Mouse (Mus musculus): ENCODE data around the gene Ptges3l. TPM values are rescaled to one million over a fixed set of nuclear protein-coding genes. Genes with fewer than 3 reads are reported as not detected.
A peak's percentile ranks its signal among the peaks of the same experiment; 100 is the strongest.
"Not testable (repeated sequence)": the region's sequence is repeated elsewhere in the genome, so short reads cannot be mapped to it uniquely, and the experiment has no call there.

Ptges3l gene
- 2.4 and 3.7 TPM in 2 replicates for polyA plus RNA-seq (2016; fragmentation: Nextera tagmentation; extraction: Ambion mirVana)

- peak within 1 kb of the TSS; percentile 87 for H3K27ac ChIP-seq (replicated peaks)
- peaks cover 17% of the 10 kb centered on the region for H3K36me3 ChIP-seq
- H3K9me3 ChIP-seq (replicated peaks): no peaks in the 10 kb centered on the region
- peak; percentile 97 for DNase-seq (ENCODE audit: low spot score)
- peak within 1 kb of the TSS; percentile 99 for H3K4me3 ChIP-seq
- peaks cover 9% of the 10 kb centered on the region for H3K27me3 ChIP-seq (ENCODE audit: low read depth, poor library complexity, severe bottlenecking)
- peaks cover 32% of the 10 kb centered on the region for H3K4me1 ChIP-seq
- WGBS: under 1% methylated on average over 81 of the region's 81 CpGs
Measured at GRCm38 (mm10) chr11:101424925-101425813, at the start of gene Ptges3l, which contains the start of gene Rundc1. TSS of gene Ptges3l (minus strand) at chr11:101425333. TSS of gene Rundc1 (plus strand) at chr11:101425085.

GRCm38 (mm10) chr11:101474298-101474697 lies 49.2 kb upstream of the Ptges3l start:
- H3K27me3 ChIP-seq (ENCODE audit: low read depth, poor library complexity, severe bottlenecking): peaks cover 9% of the 10 kb centered on the region; the same call in 1 of the 2 replicates
- H3K4me1 ChIP-seq: peaks cover 55% of the 10 kb centered on the region
- no peak overlapping the region for H3K4me3 ChIP-seq
- H3K36me3 ChIP-seq: peaks cover 23% of the 10 kb centered on the region
- no peaks in the 10 kb centered on the region for H3K9me3 ChIP-seq (replicated peaks)
- DNase-seq (ENCODE audit: low spot score): no peak
- H3K27ac ChIP-seq (replicated peaks): 0 out of 2 replicates have a peak overlapping the region, but pooled peaks have one; percentile 6
- WGBS: 86% methylated on average over 5 of the region's 5 CpGs

DNA sequence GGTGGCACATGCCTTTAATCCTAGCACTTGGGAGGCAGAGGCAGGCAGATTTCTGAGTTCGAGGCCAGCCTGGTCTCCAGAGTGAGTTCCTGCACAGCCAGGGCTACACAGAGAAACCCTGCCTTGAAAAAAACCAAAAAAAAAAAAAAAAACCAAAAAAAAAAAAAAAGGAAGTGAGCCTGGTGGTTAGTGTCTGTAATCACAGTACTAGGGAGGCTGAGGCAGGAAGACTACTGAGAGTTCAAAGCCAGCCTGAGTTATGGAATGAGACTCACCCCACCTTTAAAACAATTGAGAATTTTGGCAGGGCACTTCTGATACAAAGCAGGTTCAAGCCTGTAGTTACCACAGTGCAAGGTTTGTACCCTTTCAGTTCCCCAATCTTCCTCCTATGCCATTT lies 48.6 kb upstream of the Ptges3l start:
- not testable (repeated sequence) for H3K4me3 ChIP-seq; H3K9me3 ChIP-seq (replicated peaks); DNase-seq (ENCODE audit: low spot score); H3K27ac ChIP-seq (replicated peaks)
- peaks cover 55% of the 10 kb centered on the region for H3K4me1 ChIP-seq
- H3K27me3 ChIP-seq (ENCODE audit: low read depth, poor library complexity, severe bottlenecking): peaks cover 13% of the 10 kb centered on the region
- WGBS: 79% methylated on average over 1 of the region's 1 CpGs
- H3K36me3 ChIP-seq: peaks cover 23% of the 10 kb centered on the region

- peaks cover 14% of the 10 kb centered on the region for H3K27me3 ChIP-seq (ENCODE audit: low read depth, poor library complexity, severe bottlenecking)
- no peaks in the 10 kb centered on the region for H3K9me3 ChIP-seq (replicated peaks)
- no peak overlapping the region for H3K4me3 ChIP-seq
- H3K36me3 ChIP-seq: peaks cover 23% of the 10 kb centered on the region
- DNase-seq (ENCODE audit: low spot score): no peak
- H3K4me1 ChIP-seq: peaks cover 56% of the 10 kb centered on the region
- 58% methylated on average over 7 of the region's 7 CpGs for WGBS
- H3K27ac ChIP-seq (replicated peaks): no peak overlapping the region
Measured at GRCm38 (mm10) chr11:101472336-101472735, 47.2 kb upstream of the Ptges3l start.

DNA sequence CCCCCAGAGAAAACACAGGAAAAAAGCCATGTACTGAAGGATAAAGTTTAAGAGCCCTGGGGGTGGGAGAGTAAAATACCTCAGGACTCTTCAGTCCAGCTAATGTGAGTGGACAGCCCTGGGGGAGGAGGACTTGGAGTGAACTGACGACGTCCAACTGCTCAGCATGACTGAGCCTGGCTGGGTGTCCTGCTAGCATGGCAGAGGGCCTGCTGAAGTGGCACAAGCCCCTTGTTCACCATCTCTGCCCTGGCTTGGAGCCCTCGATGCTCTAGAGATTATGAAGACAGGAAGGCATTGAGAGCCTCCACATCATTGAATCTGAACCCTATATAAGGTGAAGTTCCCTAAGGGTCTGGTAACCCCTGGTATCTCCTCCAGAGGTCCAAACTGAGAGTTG lies 46.8 kb upstream of the Ptges3l start:
- Histone ChIP-seq H3K27me3 (ENCODE audit: low read depth, poor library complexity, severe bottlenecking) (peaks cover 18% of the 10 kb centered on the region), H3K36me3 (peaks cover 23% of the 10 kb centered on the region), H3K4me1 (peaks cover 54% of the 10 kb centered on the region), H3K9me3 (replicated peaks) (no peaks in the 10 kb centered on the region), H3K27ac (replicated peaks) (no peak overlapping the region), H3K4me3 (no peak overlapping the region)
- DNase-seq (ENCODE audit: low spot score): no peak
- 76% methylated on average over 3 of the region's 3 CpGs for WGBS

DNA sequence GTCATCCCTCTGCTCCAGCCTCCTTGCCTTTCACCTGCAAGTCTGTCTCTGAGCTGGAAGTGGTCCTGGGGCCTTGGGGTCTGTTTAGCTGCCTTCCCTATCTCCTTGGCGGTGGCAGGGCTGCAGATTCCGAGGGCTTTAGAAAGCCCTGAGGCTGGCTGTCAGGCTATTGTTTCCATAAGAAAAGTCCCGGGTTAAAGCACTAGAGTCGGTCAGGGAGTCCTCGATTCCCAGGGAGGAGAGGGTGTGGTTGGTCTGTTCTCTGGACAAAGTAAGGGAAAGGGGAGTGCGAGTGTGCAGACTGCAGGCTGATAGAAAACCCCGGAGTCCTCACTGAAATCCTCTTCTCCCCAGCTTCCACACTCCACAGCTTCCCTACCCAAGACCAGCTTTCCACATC lies 45.1 kb upstream of the Ptges3l start:
- no peak for DNase-seq (ENCODE audit: low spot score)
- Histone ChIP-seq H3K4me3 (peak overlapping the region; percentile 30; the same call in 1 of the 2 replicates), H3K36me3 (peaks cover 23% of the 10 kb centered on the region), H3K27ac (replicated peaks) (peak overlapping the region; percentile 60), H3K9me3 (replicated peaks) (no peaks in the 10 kb centered on the region), H3K27me3 (ENCODE audit: low read depth, poor library complexity, severe bottlenecking) (peaks cover 26% of the 10 kb centered on the region), H3K4me1 (peaks cover 71% of the 10 kb centered on the region)
- 13% methylated on average over 7 of the region's 7 CpGs for WGBS

DNA sequence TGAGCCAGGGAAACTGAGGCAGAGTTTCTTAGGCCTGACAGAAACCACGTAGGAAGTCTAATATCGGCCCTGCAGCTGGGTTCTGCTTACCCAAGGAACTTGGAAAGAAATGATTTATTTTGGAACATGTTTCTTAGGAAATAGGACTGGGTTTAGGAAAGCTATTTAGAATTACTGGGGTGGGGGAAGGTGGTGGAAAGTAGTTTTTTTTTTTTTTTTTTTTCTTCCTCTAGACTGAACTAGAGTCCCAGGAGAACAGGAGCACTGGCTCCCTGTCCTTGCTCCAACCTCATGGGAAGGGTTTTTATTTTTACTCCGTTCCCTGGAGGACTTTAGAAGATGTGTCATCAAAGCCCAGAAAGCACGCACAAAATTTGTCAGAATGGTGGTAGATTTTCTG lies 44.0 kb upstream of the Ptges3l start:
- WGBS: 73% methylated on average over 4 of the region's 4 CpGs
- peak overlapping the region; percentile 79 for H3K4me3 ChIP-seq
- peaks cover 36% of the 10 kb centered on the region for H3K27me3 ChIP-seq (ENCODE audit: low read depth, poor library complexity, severe bottlenecking)
- peaks cover 77% of the 10 kb centered on the region for H3K4me1 ChIP-seq
- H3K27ac ChIP-seq (replicated peaks): 0 out of 2 replicates have a peak overlapping the region, but pooled peaks have one; percentile 91
- peaks cover 23% of the 10 kb centered on the region for H3K36me3 ChIP-seq
- no peak for DNase-seq (ENCODE audit: low spot score)
- no peaks in the 10 kb centered on the region for H3K9me3 ChIP-seq (replicated peaks)

DNA sequence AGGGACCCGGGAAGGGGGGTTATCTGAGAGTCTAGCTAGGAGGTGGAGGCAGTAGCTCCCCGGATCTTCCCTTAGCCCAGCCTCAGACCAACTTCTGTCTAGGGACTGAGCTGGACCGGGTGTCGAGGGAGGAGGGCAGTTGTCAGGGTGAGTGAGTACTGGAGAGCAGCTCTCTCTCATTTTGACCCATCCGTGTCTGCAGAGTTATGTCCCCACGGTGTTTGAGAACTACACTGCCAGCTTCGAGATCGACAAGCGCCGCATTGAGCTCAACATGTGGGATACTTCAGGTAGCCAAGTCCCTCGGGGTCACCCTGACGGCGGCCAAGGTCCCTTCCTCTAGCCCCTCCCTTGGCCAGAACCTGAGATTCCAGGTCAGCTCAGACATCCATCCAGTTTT lies 43.6 kb upstream of the Ptges3l start:
- Histone ChIP-seq H3K9me3 (replicated peaks) (no peaks in the 10 kb centered on the region), H3K4me3 (peak overlapping the region; percentile 79), H3K27me3 (ENCODE audit: low read depth, poor library complexity, severe bottlenecking) (peaks cover 40% of the 10 kb centered on the region), H3K36me3 (peaks cover 23% of the 10 kb centered on the region), H3K27ac (replicated peaks) (peak overlapping the region; percentile 91), H3K4me1 (peaks cover 81% of the 10 kb centered on the region)
- 6% methylated on average over 13 of the region's 13 CpGs for WGBS
- DNase-seq (ENCODE audit: low spot score): no peak

- peaks cover 40% of the 10 kb centered on the region for H3K27me3 ChIP-seq (ENCODE audit: low read depth, poor library complexity, severe bottlenecking)
- H3K4me1 ChIP-seq: peaks cover 85% of the 10 kb centered on the region
- peak overlapping the region; percentile 91 for H3K27ac ChIP-seq (replicated peaks)
- H3K36me3 ChIP-seq: peaks cover 23% of the 10 kb centered on the region
- H3K4me3 ChIP-seq: peak overlapping the region; percentile 79
- H3K9me3 ChIP-seq (replicated peaks): no peaks in the 10 kb centered on the region
- under 1% methylated on average over 31 of the region's 31 CpGs for WGBS
- DNase-seq (ENCODE audit: low spot score): peak; percentile 75
Measured at GRCm38 (mm10) chr11:101468263-101468688, 43.1 kb upstream of the Ptges3l start.

- no peaks in the 10 kb centered on the region for H3K9me3 ChIP-seq (replicated peaks)
- peaks cover 23% of the 10 kb centered on the region for H3K36me3 ChIP-seq
- peak; percentile 86 for DNase-seq (ENCODE audit: low spot score)
- peaks cover 91% of the 10 kb centered on the region for H3K4me1 ChIP-seq
- WGBS: under 1% methylated on average over 54 of the region's 54 CpGs
- peak overlapping the region; percentile 79 for H3K4me3 ChIP-seq
- H3K27me3 ChIP-seq (ENCODE audit: low read depth, poor library complexity, severe bottlenecking): peaks cover 40% of the 10 kb centered on the region
- peak overlapping the region; percentile 91 for H3K27ac ChIP-seq (replicated peaks)
Measured at GRCm38 (mm10) chr11:101467477-101468262, 42.5 kb upstream of the Ptges3l start.

GRCm38 (mm10) chr11:101466552-101466950 lies 41.4 kb upstream of the Ptges3l start:
- peaks cover 93% of the 10 kb centered on the region for H3K4me1 ChIP-seq
- WGBS: 65% methylated on average over 5 of the region's 5 CpGs
- DNase-seq (ENCODE audit: low spot score); H3K27ac ChIP-seq (replicated peaks); H3K9me3 ChIP-seq (replicated peaks): not testable (repeated sequence)
- peaks cover 40% of the 10 kb centered on the region for H3K27me3 ChIP-seq (ENCODE audit: low read depth, poor library complexity, severe bottlenecking)
- H3K36me3 ChIP-seq: peaks cover 21% of the 10 kb centered on the region
- peak overlapping the region; percentile 68 for H3K4me3 ChIP-seq

DNA sequence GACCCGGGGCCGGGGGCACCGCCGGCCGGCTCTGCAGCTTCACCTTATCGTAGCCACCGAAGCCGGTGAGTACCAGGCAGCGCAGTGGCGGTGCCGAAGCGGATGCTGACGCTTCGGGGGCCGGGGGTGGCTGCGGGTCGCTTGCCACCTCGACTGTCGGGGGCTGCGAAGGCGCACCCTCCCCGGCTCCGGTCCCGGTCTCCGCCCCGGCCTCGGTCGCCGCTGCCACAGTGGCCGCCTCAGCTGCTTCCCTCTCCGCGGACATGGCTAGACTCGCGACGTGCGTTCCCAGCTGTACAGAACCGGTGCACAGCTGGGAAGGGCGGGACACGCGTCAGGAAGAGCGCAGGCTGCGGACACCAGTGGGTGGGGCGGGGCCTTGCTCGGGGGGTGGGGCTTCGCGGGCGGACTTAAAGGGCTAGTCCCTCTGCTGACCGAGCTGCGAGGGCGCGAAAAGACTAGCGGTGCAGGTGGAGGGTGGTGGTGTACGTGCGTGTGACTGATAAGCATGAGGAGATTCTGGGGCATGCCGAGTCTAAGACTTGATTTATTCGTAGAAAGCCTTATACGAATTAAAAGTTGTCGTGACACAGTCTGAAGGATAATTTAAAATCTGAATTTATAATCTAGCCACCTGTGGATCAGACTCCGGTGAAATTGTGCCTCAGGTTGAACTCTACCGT lies 40.9 kb upstream of the Ptges3l start, which contains the start of gene Vat1:
TSS of gene Vat1 (minus strand) at position 362 of the 683 bp plus-strand sequence.
- DNase-seq (ENCODE audit: low spot score): peak; percentile 73
- peak within 1 kb of the TSS; percentile 82 for H3K27ac ChIP-seq (replicated peaks)
- H3K9me3 ChIP-seq (replicated peaks): no peaks in the 10 kb centered on the region
- 1% methylated on average over 60 of the region's 60 CpGs for WGBS
- H3K4me3 ChIP-seq: peak within 1 kb of the TSS; percentile 79
- H3K36me3 ChIP-seq: peaks cover 21% of the 10 kb centered on the region
- H3K27me3 ChIP-seq (ENCODE audit: low read depth, poor library complexity, severe bottlenecking): peaks cover 38% of the 10 kb centered on the region
- peaks cover 93% of the 10 kb centered on the region for H3K4me1 ChIP-seq
